Mouse (Mus musculus) lung, adult 18-20 months (tissue): ENCODE results near the gene Arfgef3.
A peak's percentile ranks its signal among the peaks of the same experiment; 100 is the strongest.

Source experiments
- DNase-seq, 2 experiments: peaks; one replicate each; pipeline ENCODE4 v3.0.0; 2022; ENCODE audit warnings: mixed read lengths in 2 of 2

The Arfgef3 gene

DNA sequence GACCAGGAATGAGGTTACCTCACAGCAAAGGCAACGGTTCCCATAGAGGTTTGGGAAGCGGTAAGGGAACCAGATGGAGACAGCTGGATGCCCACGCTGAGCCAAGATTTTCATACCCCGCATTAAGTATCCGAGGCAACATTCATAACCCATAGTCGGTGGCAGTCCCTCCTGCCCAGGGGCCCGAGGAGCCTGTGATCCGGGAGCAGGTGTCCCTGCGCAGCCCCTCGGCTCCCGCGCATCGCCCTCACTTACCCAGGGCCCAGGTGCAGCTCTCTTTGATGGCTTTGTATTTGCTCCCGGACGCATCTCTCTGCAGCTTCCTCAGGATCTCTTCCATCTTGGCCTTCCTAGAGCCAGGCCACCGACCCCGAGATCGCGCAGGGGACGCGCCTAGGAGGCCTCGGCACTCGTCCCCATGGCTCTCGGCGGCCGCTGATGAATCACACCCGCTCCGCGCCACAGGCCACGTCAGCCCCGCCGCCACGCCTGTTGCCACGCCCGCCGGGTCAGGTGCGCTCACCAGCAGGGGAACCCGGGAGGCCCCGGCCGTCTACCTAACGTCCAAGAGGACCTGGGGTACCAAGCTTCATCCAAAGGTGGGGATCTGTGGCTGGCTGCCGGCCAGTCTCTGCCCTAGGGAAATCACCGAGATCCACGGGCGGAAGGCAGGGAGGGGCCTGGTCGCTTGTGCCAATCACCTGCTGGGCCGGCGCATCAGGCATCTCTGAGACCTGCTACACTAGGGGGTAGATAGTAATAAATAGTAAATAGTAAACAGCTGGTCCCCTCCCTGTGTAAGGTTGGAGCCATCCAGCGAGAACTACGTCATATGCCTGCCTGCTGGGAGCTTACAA is at the start of gene Arfgef3:
Arfgef3 (minus strand) TSS at position 664 of the 857 bp plus-strand sequence.
- DNase-seq = peak; percentile 66 to 74

DNA sequence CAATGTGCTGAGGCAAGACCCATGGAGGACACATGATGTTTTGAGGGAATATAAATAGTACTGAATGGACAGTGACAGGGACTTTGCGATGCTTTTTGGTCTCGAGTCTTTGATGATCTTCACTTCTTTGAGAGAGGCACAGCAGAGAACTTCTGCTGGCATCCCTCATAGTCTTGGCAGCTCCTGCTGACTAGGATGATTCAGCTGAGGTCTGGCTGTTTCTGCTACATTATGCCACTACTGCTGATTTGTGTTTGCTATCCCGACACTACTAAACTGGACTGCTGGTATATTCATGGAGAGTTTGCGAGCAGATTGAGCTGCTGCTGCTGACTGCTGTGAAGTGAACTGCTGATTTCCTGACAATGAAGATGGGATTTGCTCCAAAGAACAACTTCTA is 46.3 kb upstream of the Arfgef3 start:
- no peak for DNase-seq

DNA sequence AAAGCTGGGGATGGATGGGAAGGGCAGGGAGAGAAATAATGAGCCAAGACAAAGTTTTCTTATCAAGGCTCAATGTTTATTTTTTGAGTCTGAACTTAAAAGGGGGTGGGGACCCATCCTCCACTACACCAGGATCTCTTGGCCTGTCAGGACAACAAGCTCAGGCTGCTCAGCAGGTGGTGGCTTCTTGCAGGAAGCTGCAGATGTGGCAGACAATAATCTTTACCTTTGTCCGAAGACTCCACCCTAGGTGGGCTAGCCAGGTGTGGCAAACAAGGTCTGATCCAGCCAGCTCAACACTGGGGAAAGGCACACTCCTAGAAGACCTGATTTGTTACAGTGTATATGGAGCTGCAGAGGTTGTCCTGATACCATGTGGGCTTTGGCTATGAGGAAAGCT is 44.9 kb upstream of the Arfgef3 start:
- no peak for DNase-seq

DNA sequence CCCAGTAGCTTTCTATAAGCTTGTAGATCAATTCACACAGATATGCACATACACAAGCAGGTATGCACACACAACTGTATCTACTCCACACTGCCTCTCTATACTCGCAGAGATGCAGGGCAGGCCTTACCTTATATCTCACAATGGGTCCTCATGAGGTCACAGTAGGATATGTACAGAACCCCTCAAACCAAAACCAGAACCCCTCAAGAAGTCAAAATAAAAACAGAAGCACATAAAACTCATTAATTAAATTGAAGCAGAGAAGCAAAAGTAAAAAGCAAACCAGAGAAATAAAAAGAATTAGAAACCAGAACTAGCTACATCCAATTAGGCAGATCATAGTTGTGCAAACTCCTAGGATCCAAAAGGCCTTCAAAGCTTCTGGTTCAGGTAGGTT is 42.9 kb upstream of the Arfgef3 start, which contains the start of gene Gm4922:
Gm4922 (minus strand) TSS at position 101 of the 400 bp plus-strand sequence.
- no peak for DNase-seq

DNA sequence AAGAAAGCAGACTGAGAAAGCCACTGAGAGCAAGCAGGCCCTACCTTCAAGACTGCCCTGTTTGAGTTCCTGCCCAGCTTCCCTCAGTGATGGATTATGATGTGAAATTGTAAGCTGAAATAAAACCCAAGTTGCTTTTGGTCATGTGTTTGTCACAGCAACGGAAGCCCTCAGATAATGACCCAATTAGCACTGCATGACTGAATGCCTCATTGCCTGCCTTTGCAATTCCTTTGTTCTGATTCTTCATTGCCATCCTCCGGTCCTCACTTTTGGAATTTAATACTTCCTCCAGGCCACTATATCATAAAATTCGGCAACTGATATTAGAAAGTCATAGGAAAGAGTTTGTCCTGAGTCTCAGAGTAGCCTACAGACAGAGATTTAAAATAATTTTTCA is 33.8 kb upstream of the Arfgef3 start:
- no peak for DNase-seq

DNA sequence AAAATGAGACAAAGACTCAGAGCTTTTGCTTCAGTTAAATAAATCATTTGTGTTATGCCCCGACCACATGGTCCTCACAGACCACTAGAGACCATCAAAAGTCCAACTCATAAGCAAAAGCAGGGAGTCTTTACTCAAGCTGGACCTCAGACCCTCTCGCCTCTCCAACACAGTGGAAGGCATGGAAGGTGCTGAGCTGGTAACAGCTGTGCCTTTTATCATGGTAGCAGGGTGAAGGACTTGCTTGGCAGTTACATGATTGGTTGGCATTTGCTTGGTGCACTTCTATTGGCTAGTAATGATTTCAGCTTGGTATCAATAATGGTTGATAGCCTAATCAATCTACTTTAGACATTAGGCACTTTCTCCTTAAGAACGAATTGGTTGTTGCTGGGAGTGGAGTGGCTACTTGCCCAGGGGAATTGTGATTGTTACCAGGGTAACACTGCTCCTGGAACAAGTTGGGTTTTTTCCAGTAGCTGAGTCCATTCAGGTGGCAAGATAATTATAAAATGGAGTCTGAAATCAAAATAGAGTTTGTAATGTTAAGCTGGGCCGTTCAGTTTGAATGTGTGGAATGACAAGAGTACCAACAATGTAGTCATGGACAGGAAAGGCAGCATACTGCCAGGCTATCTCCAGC is 28.9 kb upstream of the Arfgef3 start:
- no peak for DNase-seq

DNA sequence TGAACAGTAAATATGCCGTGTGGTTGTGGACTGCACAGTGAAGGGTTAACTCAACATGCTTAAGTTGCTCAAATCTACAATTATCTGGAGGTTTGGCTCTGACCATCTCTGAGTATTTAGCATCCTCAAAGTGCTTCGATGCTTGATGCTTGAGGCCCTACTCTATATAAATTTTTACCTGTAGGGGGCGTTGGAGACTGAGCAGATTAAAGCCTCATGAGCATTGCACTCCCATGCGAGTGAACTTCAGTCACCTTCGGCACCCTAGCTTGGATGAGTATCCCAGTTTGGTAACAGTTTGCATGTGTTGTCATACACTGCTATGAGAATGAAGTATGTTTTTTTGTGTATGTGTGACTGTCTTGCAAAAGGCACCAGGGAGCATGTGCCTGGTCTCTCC is 26.2 kb upstream of the Arfgef3 start:
- no peak for DNase-seq

DNA sequence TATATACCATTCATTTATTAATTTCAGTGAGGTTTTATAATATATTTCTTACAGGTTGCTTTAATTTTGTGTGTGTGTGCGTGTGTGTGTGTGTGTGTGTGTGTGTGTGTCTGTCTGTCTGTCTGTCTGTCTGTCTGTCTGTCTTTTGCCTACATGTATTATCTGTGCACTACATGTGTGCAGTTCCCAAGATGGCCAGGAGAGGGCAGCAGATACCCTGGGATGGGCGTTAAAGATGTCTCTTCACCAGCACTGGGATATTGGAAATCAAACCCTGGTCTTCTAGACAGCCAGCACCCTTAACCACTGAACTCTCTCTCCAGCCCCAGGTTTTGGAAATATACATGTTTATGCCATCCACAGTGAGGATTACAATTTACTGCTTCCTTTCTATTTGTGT is 16.5 kb upstream of the Arfgef3 start:
- peak; percentile 5 to 13 for DNase-seq

DNA sequence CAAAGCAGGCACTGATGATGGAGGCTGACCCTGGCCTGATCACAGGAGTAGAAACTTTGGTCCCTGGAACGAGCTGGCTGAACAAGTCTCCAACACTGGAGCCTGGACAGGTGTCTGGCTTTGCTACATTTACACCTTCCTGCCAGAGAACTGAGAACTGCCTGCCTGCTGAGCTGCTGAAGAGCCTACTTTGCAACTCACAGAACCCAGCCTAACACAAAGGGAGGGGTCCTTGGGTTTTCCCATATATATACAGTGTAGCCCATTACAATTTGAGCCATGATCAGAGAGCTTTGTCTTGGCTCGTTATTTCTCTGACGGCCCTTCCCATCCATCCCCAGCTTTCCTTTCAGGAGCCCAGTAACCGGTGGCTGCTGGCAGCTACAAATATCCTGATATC is 6.3 kb upstream of the Arfgef3 start:
- DNase-seq = no peak

DNA sequence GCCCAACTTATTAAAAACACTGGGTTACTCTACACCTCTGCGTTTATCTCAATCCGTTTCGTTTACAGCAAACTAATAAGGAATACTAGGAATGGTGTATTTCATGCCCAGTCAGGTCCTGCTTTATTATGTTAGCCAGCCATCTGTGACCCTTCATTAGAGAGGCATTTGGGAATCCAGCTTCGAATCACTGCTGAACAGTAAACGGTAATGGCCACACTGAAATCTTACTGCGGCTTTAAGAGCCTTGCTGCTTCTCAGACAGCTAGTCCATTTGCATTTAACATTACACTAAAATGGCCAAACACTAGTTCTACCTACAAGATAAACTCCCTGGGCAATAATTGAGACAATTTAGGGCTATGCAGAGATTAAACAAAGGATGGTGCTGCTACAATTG is 1.7 kb downstream of the Arfgef3 start:
- DNase-seq = no peak

DNA sequence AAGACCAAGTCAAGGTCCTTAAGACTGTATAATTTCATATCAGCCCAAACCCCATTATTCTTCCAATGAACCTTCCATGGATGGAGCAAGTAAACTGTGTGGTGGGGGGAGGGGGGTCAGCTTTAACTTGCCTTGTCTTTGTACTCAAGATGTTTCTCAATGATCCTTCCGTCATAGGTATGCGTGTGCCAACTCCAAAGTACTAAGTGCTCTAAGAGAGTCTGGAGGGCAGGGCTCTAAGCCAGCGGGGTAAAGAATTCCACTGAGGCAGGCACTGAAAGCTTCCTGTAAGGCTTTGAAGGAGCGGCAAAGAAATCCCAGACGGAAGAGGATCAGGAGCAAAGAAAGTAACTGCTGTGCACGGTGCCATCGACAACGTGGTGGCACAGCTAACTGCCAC is 2.7 kb downstream of the Arfgef3 start:
- DNase-seq = peak; percentile 19 to 62

DNA sequence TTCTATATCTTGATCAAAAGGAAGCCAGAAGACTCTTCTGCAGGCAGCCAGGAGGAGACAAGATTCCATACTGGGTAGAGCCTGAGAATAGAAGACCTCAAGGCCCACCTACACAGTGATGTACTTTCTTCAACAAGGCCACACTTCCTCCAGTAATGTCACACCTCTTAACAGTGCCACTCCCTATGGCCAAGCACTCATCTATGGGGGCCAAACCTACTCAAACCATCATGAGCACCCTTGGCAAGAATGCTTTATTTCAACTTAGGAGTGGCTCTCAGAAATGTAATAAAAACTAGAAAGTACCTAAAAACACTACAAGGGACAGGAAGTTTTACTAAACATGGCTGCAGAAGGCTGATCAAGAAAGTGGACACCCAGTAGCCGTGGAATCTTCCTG is 15.2 kb downstream of the Arfgef3 start:
- DNase-seq = no peak

DNA sequence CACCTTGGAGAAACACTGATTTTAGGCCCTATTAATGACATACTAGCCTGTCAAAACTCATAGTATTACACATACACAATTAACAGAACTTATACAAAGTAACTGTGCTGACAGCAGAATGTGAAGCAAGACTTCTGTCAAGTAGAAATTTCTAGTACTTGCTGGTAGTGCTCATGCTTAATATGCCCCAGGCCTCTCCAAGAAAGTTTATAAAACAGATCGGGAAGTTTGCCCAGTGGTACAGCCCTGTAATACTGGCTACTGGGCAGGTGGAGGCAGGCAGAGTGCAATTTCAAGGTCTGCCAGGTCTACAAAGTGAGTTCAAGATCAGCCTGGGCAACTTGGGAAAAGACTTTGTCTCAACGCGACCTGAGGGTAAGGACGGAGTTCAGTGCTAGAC is 32.3 kb downstream of the Arfgef3 start:
- DNase-seq = no peak

DNA sequence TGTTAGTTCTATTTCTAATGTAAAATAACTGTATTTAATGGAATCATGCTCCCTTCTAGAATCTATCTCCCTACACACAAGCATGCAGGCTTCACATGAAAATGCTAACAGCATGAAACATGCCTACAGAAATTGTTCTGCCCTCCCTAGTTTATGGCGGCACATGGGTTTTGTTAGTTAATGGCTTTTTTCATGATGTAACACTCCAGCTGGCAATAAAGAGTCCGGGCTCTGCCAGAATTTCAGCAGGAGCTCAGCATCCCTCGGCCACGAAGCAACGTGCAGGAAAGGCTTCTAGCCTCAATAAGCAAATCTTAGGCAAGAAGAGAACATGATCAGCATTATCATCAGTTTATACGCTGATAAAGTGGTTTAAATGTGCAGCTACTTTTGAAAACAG is 32.8 kb downstream of the Arfgef3 start:
- no peak for DNase-seq

DNA sequence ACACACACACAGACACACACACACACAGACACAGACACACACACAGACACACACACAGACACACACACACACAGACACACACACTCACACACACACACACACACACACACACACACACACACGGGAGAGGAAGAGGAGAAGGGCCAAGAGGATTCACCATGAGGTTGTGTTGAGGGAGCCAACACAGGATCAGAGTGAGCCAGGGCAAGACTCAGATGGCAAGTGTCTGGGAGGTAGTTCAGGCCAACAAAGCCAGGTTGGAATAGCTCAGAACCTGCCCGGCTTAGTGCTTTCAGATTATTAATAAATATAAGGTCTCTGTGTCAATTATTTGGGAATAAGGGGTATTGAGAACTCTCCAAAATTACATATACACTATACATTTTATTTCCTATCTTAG is 33.9 kb downstream of the Arfgef3 start:
- DNase-seq = no peak

DNA sequence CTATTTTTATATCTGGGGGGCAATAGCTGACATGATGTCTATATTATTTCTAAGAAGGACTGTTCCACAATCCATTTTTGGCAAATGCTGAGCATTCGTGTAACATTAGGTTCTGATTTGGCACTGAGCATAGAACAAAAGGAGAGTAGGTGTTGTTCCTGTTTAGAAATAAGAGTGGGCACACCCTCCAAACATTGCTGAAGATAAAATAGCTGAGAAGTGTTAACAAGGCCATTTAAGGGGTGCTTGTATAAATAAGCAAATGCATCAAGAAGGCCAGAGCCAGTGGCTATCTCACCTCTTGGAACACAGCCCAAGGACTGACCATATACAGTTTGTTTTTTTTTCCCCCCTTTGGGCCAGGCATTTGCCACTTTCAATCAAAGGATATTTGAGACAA is 35.1 kb downstream of the Arfgef3 start:
- peak; percentile 6 to 25 for DNase-seq

DNA sequence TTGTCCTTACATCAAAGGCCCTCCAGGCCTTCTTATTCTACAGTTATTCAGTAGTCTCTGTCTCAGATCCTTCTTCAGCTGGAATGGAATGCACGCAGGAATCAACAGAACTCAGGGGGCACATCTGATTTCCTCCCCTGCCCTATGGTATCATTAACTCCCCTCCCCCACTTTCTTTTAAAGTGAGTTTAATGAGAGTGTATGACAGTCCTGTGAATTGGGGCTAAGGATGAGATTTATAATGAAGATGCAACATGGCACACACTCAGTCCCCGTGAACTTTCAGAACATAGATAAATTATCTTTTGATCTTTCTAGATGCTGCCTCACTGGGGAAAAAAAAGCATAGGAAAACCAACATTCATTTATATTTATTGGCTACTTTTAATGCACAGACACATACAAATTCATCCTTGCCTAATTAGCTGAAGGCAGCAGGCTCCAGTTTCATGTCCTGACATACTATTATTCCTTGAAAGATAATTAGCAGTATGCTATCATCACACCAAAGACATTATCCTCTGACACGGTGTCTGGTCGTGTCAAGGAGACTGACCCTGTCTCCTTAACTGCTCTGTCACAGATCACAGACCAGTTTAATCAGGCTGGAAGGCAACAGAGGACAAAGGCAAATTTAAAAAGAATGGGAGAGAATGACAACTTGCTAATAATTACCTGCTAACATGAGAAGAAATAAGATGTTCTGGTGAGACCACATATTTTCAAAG is 39.2 kb downstream of the Arfgef3 start:
- DNase-seq = no peak

DNA sequence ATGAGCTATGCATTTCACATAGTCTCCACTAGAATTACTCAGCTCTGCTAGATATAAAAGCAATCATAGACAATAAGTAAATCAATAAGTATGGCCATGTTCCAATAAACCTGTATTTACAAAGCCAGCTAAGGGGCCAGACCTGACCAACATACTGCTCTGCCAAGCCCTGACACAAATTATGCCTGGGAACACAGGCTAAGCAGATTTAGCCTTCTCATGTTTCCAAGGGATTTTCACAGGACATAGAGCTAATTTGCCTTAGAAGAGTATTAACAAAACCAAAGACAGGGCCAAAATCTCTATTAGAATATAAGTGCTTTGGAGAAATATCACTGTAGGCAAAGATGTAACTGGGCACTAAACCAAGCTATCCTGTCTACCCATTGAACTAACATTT is 42.2 kb downstream of the Arfgef3 start:
- DNase-seq = no peak

DNA sequence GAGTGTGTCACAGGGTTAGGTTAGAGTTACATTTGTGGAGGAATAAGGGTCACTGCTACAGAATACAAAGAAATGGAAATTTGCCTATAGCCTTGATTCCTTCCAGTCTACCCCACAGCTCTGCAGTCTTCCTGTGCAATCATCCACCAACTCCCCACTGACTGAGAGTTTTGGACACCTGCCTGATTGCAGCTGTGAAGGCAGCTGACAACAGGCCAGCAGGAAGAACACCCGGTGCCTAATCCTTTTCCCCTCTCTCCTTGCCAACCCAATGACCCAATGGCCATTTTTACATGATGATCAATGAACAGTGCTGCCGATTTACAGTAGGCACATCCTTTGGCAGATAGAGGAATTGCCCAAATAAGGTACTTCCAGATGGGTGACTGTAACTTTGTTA is 43.6 kb downstream of the Arfgef3 start:
- no peak for DNase-seq

DNA sequence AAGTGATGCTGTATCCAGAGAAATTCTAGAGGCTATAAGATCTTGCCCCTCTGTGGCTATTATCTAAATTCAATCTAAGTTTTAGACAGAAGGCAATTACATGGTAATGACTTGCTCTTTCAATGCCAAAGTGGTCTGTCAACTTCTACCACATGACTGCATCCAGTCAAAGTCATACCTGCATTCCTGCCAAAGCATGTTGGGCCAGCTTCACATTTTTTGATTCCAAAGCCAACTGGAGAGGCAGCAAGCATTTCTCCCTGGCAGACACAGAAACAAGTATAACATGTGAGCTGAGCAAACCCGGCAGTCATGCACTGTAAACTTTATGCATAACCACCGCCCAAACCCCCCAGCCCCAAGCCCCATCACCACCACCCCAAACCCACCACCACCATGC is 44.6 kb downstream of the Arfgef3 start:
- no peak for DNase-seq

DNA sequence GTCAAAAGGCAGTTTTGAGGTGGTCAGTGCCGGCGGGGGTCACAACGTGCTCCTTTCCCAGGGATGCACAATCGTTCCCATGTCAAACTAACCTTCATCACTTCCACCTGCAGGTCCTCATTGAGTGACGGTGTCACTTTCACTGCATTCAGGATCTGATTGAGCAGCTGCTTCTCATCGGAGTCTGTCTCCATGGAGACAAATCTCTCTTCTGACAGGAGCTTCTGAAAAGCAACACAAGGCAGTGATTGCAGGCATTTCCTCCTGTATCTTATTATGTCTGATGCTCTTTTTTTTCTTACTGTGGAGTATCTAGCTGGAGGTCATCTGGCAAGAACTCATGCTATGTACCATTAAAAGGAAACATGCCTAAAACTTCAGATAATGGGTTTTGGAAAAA is 47.3 kb downstream of the Arfgef3 start:
- DNase-seq = no peak

DNA sequence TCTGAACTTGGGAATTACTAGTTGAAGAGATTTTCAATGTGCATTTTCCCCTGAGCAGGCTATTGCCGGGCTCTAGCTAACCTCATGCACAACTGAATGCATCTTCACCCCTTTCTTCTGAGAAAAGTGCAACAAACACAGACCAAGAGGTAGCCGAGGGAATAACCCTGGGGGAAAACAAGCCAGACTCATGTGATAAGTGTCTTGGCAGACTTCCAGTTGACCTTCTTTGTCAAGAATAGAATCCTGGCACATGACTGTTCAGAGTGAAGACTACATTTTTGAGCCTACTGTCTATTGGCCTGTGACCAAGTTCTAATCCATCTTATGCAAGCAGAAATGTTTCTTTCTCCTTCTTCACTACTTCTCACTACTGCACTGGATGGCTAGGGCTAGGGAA is 55.5 kb downstream of the Arfgef3 start:
- no peak for DNase-seq

DNA sequence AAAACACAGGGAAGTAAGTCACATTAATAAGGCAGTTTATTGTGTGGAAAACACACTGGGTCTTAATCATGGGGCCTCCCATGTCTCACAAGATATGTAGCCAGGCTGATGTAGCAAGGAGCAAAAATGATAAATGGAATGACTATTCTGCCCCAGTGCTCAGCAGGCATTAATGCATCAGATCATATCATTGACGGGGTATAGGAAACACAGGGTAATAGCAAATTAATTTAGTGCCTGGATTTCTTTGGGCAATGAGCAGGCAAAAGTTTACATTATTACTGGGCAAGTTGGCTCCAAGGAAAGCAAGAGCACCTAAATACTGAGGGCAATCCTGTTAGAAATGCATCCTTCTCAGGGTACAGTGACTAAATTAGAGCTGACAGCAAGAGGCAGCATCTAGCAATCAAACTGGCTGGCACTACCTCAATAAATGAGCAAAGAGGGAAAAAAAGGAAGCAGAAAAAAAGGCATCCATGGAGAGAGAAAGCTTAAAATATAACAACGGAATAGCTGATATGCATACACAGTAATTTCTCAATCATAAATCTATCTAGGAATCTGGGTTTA is 62.3 kb downstream of the Arfgef3 start:
- no peak for DNase-seq
